Mouse (Mus musculus) hindbrain, postnatal 0 days (tissue): ENCODE data around the gene Tle6. TPM values are rescaled to one million over a fixed set of nuclear protein-coding genes. Genes with fewer than 3 reads are reported as not detected.
A peak's percentile ranks its signal among the peaks of the same experiment; 100 is the strongest.

Experiments used
- ATAC-seq: fragments of 200-750 bp; cut with Nextera tagmentation; 2 replicates; pipeline ENCODE4 v1.8.0; 2017; ENCODE audit warnings: mild to moderate bottlenecking, moderate TSS enrichment, moderate library complexity
- DNase-seq: peaks from one replicate; pipeline ENCODE4 v3.0.0-alpha.2; 2015; ENCODE audit warnings: low spot score
- H3K27ac ChIP-seq: fragments of 300-500 bp; sonication (generic); 2 replicates; pipeline ENCODE4 v1.5.1; 2014; ENCODE audit warnings: mild to moderate bottlenecking
- H3K27me3 ChIP-seq: fragments of 300-500 bp; sonication (generic); 2 replicates; pipeline ENCODE4 v1.6.1; 2014; ENCODE audit warnings: low read length, mixed read lengths; ENCODE audit not compliant: insufficient read depth
- H3K36me3 ChIP-seq: fragments of 300-500 bp; sonication (generic); 2 replicates; pipeline ENCODE4 v1.6.1; 2014; ENCODE audit warnings: low read length, mixed read lengths; ENCODE audit not compliant: insufficient read depth
- H3K4me1 ChIP-seq: fragments of 300-500 bp; sonication (generic); 2 replicates; pipeline ENCODE4 v1.6.1; 2014; ENCODE audit warnings: antibody characterized with exemption, low read length, mixed read lengths; ENCODE audit not compliant: insufficient read depth
- H3K4me2 ChIP-seq: fragments of 300-500 bp; sonication (generic); 2 replicates; pipeline ENCODE4 v1.6.1; 2014; ENCODE audit warnings: low read depth, mild to moderate bottlenecking, low read length, moderate library complexity, mixed read lengths
- H3K4me3 ChIP-seq: fragments of 300-500 bp; sonication (generic); 2 replicates; pipeline ENCODE4 v1.5.1; 2014; ENCODE audit warnings: low read length
- H3K9ac ChIP-seq: fragments of 300-500 bp; sonication (generic); replicated peaks from 2 replicates; pipeline ENCODE4 v1.6.1; 2014; ENCODE audit warnings: mild to moderate bottlenecking, low read length, moderate library complexity, mixed read lengths
- H3K9me3 ChIP-seq: fragments of 300-500 bp; sonication (generic); 2 replicates; pipeline ENCODE4 v1.6.1; 2016; ENCODE audit warnings: low read length, mixed read lengths
- CTCF ChIP-seq: IDR thresholded peaks from 2 replicates; pipeline ENCODE4 v1.5.1; 2016; ENCODE audit warnings: antibody characterized with exemption, control low read depth, low read depth
- WGBS: fragments of 180-500 bp; shearing (Covaris S2); extraction: QIAGEN DNeasy Blood & Tissue Kit; methylation state at CpG from one replicate; pipeline ENCODE4 v1.1.7; 2014; 5-methylcytosine and 5-hydroxymethylcytosine counted together
- polyA plus RNA-seq: library from polyadenylated mRNA; unstranded; fragments of >200 nt; fragmentation: Nextera tagmentation; extraction: Ambion mirVana; gene quantifications from 2 replicates; pipeline ENCODE4 v1.2.1, GENCODE M21; 2015
- total RNA-seq: library from RNA; depleted of rRNA; stranded (reverse); fragments of >200 nt; gene quantifications from 2 replicates; pipeline ENCODE4 v1.2.3, GENCODE M21; 2014; rRNA removed

The Tle6 gene
- total and polyA plus RNA-seq, 2 experiments from 2014 or later = 5.4 to 6.2 TPM

GRCm38 (mm10) chr10:81544296-81545160 lies 56.3 kb downstream of the Tle6 start:
- DNase-seq = no peak
- H3K27ac ChIP-seq = peak overlapping the region; percentile 90
- WGBS = under 1% methylated on average over 76 of the region's 93 CpGs
- H3K4me2 ChIP-seq = peak overlapping the region; percentile 97
- H3K27me3 ChIP-seq = no peaks in the 10 kb centered on the region
- peaks cover 17% of the 10 kb centered on the region for H3K4me1 ChIP-seq
- H3K9ac ChIP-seq = peak overlapping the region; percentile 89
- no peak; the same call in none of the 2 replicates for ATAC-seq
- H3K4me3 ChIP-seq = peak overlapping the region; percentile 80
- no peaks in the 10 kb centered on the region for H3K9me3 ChIP-seq
- H3K36me3 ChIP-seq = no peaks in the 10 kb centered on the region
- no peak for TF ChIP-seq CTCF

GRCm38 (mm10) chr10:81543633-81544032 lies 57.2 kb downstream of the Tle6 start:
- Histone ChIP-seq H3K4me3 (peak overlapping the region; percentile 80), H3K27me3 (no peaks in the 10 kb centered on the region), H3K9me3 (no peaks in the 10 kb centered on the region), H3K4me1 (peaks cover 17% of the 10 kb centered on the region), H3K36me3 (no peaks in the 10 kb centered on the region), H3K4me2 (peak overlapping the region; percentile 97), H3K9ac (peak overlapping the region; percentile 89), H3K27ac (peak overlapping the region; percentile 90; the same call in 1 of the 2 replicates)
- no peak for TF ChIP-seq CTCF
- 54% methylated on average over 1 of the region's 1 CpGs for WGBS
- DNase-seq = no peak
- ATAC-seq = no peak

- no peak for ATAC-seq
- Histone ChIP-seq H3K9me3 (no peaks in the 10 kb centered on the region), H3K36me3 (no peaks in the 10 kb centered on the region), H3K4me2 (peak overlapping the region; percentile 97), H3K4me3 (no peak overlapping the region), H3K27me3 (no peaks in the 10 kb centered on the region), H3K27ac (no peak overlapping the region), H3K9ac (peak overlapping the region; percentile 89), H3K4me1 (peaks cover 17% of the 10 kb centered on the region)
- 72% methylated on average over 7 of the region's 7 CpGs for WGBS
- no peak for DNase-seq
- no peak for TF ChIP-seq CTCF
Measured at GRCm38 (mm10) chr10:81542727-81543460, 58.0 kb downstream of the Tle6 start.

GRCm38 (mm10) chr10:81541803-81542202 lies 59.1 kb downstream of the Tle6 start:
- Histone ChIP-seq H3K4me1 (peaks cover 17% of the 10 kb centered on the region), H3K27me3 (no peaks in the 10 kb centered on the region), H3K4me2 (no peak overlapping the region), H3K4me3 (no peak overlapping the region), H3K27ac (no peak overlapping the region; the same call in 1 of the 2 replicates), H3K9me3 (no peaks in the 10 kb centered on the region), H3K36me3 (no peaks in the 10 kb centered on the region), H3K9ac (no peak overlapping the region)
- no peak for DNase-seq
- TF ChIP-seq CTCF = no peak
- 76% methylated on average over 10 of the region's 10 CpGs for WGBS
- no peak for ATAC-seq

GRCm38 (mm10) chr10:81541363-81541762 lies 59.5 kb downstream of the Tle6 start:
- no peak for ATAC-seq
- Histone ChIP-seq H3K4me2 (no peak overlapping the region), H3K4me3 (no peak overlapping the region), H3K4me1 (peaks cover 17% of the 10 kb centered on the region), H3K27me3 (no peaks in the 10 kb centered on the region), H3K36me3 (no peaks in the 10 kb centered on the region), H3K9ac (no peak overlapping the region), H3K9me3 (no peaks in the 10 kb centered on the region), H3K27ac (no peak overlapping the region)
- DNase-seq = no peak
- TF ChIP-seq CTCF = no peak
- WGBS = 87% methylated on average over 5 of the region's 5 CpGs

Other genes with a start within 250 kb of the Tle6 start
- 34.4 and 38.1 TPM in 2 replicates for gene Mfsd12, start 243.6 kb downstream of the Tle6 start, total RNA-seq
- gene Mfsd12, start 243.6 kb downstream of the Tle6 start, polyA plus RNA-seq = 13.6 TPM in 2 replicates
- gene 4930404N11Rik, start 235.3 kb downstream of the Tle6 start, total RNA-seq = not detected in 2 replicates
- 0.25 and 0.99 TPM in 2 replicates for gene 4930404N11Rik, start 235.3 kb downstream of the Tle6 start, polyA plus RNA-seq
- gene Fzr1, start 222.6 kb downstream of the Tle6 start, total RNA-seq = 106 and 118 TPM in 2 replicates
- gene Fzr1, start 222.6 kb downstream of the Tle6 start, polyA plus RNA-seq = 131 and 134 TPM in 2 replicates
- gene Dohh, start 216.6 kb downstream of the Tle6 start, total RNA-seq = 146 TPM in 2 replicates
- 111 and 114 TPM in 2 replicates for gene Dohh, start 216.6 kb downstream of the Tle6 start, polyA plus RNA-seq
- gene Gm48551, start 216.6 kb downstream of the Tle6 start, total RNA-seq = 2.1 and 3.3 TPM in 2 replicates
- 5.3 and 7.0 TPM in 2 replicates for gene Gm48551, start 216.6 kb downstream of the Tle6 start, polyA plus RNA-seq
- 7.5 TPM in 2 replicates for gene Gm48552, start 212.1 kb downstream of the Tle6 start, total RNA-seq
- gene Gm48552, start 212.1 kb downstream of the Tle6 start, polyA plus RNA-seq = 2.7 and 4.0 TPM in 2 replicates
- gene Smim24, start 208.0 kb downstream of the Tle6 start, total RNA-seq = 2.9 and 3.7 TPM in 2 replicates
- gene Smim24, start 208.0 kb downstream of the Tle6 start, polyA plus RNA-seq = 1.4 and 1.7 TPM in 2 replicates
- 17.2 and 26.5 TPM in 2 replicates for gene Nfic, start 145.4 kb downstream of the Tle6 start, total RNA-seq
- gene Nfic, start 145.4 kb downstream of the Tle6 start, polyA plus RNA-seq = 33.8 and 34.6 TPM in 2 replicates
- 93.9 and 128 TPM in 2 replicates for gene Celf5, start 118.4 kb downstream of the Tle6 start, total RNA-seq
- 40.1 and 43.2 TPM in 2 replicates for gene Celf5, start 118.4 kb downstream of the Tle6 start, polyA plus RNA-seq
- gene Ncln, start 104.7 kb downstream of the Tle6 start, total RNA-seq = 124 and 170 TPM in 2 replicates
- gene Ncln, start 104.7 kb downstream of the Tle6 start, polyA plus RNA-seq = 66.3 and 66.5 TPM in 2 replicates
- 0.40 and 1.3 TPM in 2 replicates for gene S1pr4, start 100.9 kb downstream of the Tle6 start, total RNA-seq
- 0.38 and 0.40 TPM in 2 replicates for gene S1pr4, start 100.9 kb downstream of the Tle6 start, polyA plus RNA-seq
- 2.5 and 9.8 TPM in 2 replicates for gene Gna15, start 76.8 kb downstream of the Tle6 start, total RNA-seq
- 1.2 and 1.9 TPM in 2 replicates for gene Gna15, start 76.8 kb downstream of the Tle6 start, polyA plus RNA-seq
- 121 and 139 TPM in 2 replicates for gene Gna11, start 55.9 kb downstream of the Tle6 start, total RNA-seq
- gene Gna11, start 55.9 kb downstream of the Tle6 start, polyA plus RNA-seq = 95.6 and 105 TPM in 2 replicates
- gene Aes, start 41.6 kb downstream of the Tle6 start, total RNA-seq = 611 and 635 TPM in 2 replicates
- 803 and 834 TPM in 2 replicates for gene Aes, start 41.6 kb downstream of the Tle6 start, polyA plus RNA-seq
- gene Tle2, start 26.5 kb downstream of the Tle6 start, total RNA-seq = 28.8 and 41.8 TPM in 2 replicates
- gene Tle2, start 26.5 kb downstream of the Tle6 start, polyA plus RNA-seq = 43.7 and 45.5 TPM in 2 replicates
- 4.2 and 4.3 TPM in 2 replicates for gene BC025920, start 5.2 kb upstream of the Tle6 start, total RNA-seq
- gene BC025920, start 5.2 kb upstream of the Tle6 start, polyA plus RNA-seq = 0.97 and 1.3 TPM in 2 replicates
- 22.4 and 31.5 TPM in 2 replicates for gene Sirt6, start 26.7 kb upstream of the Tle6 start, total RNA-seq
- gene Sirt6, start 26.7 kb upstream of the Tle6 start, polyA plus RNA-seq = 39.0 and 40.9 TPM in 2 replicates
- gene Ankrd24, start 27.5 kb upstream of the Tle6 start, total RNA-seq = 58.5 and 73.9 TPM in 2 replicates
- 17.7 and 18.6 TPM in 2 replicates for gene Ankrd24, start 27.5 kb upstream of the Tle6 start, polyA plus RNA-seq
- 3.0 and 4.5 TPM in 2 replicates for gene Gm10778, start 48.0 kb upstream of the Tle6 start, total RNA-seq
- gene Gm10778, start 48.0 kb upstream of the Tle6 start, polyA plus RNA-seq = 2.7 and 2.9 TPM in 2 replicates
- 4.3 and 5.0 TPM in 2 replicates for gene Zfp433, start 103.8 kb upstream of the Tle6 start, total RNA-seq
- gene Zfp433, start 103.8 kb upstream of the Tle6 start, polyA plus RNA-seq = 10.1 and 10.5 TPM in 2 replicates
- gene Gm3055, start 170.1 kb upstream of the Tle6 start, total RNA-seq = 5.1 and 16.5 TPM in 2 replicates
- gene Gm3055, start 170.1 kb upstream of the Tle6 start, polyA plus RNA-seq = 7.7 and 8.7 TPM in 2 replicates
- 1.3 TPM in 1 of 2 replicates, not detected in the other for gene Gm4767, start 211.1 kb upstream of the Tle6 start, total RNA-seq
- gene Gm4767, start 211.1 kb upstream of the Tle6 start, polyA plus RNA-seq = 2.0 and 2.8 TPM in 2 replicates